Mouse (Mus musculus): ENCODE measurements around the gene Chst4.

Gene Chst4

GRCm38 (mm10) chr8:110006312-110007023, 33.1 kb downstream of the Chst4 start:
- DNase-seq (ENCODE audit: low read depth, low spot score), result no peak

- DNase-seq (ENCODE audit: low read depth, low spot score), result no peak
Observed at GRCm38 (mm10) chr8:110004300-110004699, 35.2 kb downstream of the Chst4 start.

- DNase-seq (ENCODE audit: low read depth, low spot score), result no peak
Observed at GRCm38 (mm10) chr8:110002953-110003352, 36.6 kb downstream of the Chst4 start.

- DNase-seq (ENCODE audit: low read depth, low spot score), result no peak
Observed at GRCm38 (mm10) chr8:109999974-110000373, 39.6 kb downstream of the Chst4 start.

- DNase-seq (ENCODE audit: low read depth, low spot score), result no peak
Observed at GRCm38 (mm10) chr8:109998066-109998465, 41.5 kb downstream of the Chst4 start.

- no peak for DNase-seq (ENCODE audit: low read depth, low spot score)
Observed at GRCm38 (mm10) chr8:109997381-109997780, 42.2 kb downstream of the Chst4 start.

GRCm38 (mm10) chr8:109992951-109993350, 46.6 kb downstream of the Chst4 start:
- no peak for DNase-seq (ENCODE audit: low read depth, low spot score)

- DNase-seq (ENCODE audit: low read depth, low spot score), result no peak
Observed at GRCm38 (mm10) chr8:109992166-109992565, 47.4 kb downstream of the Chst4 start.

- DNase-seq (ENCODE audit: low read depth, low spot score), result no peak
Observed at GRCm38 (mm10) chr8:109990224-109990623, 49.3 kb downstream of the Chst4 start, which contains the start of gene Tat. TSS of gene Tat (plus strand) at chr8:109990437.

GRCm38 (mm10) chr8:109989151-109989550, 50.4 kb downstream of the Chst4 start:
- no peak for DNase-seq (ENCODE audit: low read depth, low spot score)

- no peak for DNase-seq (ENCODE audit: low read depth, low spot score)
Observed at GRCm38 (mm10) chr8:109987776-109988175, 51.8 kb downstream of the Chst4 start.

GRCm38 (mm10) chr8:109986384-109986783, 53.2 kb downstream of the Chst4 start:
- DNase-seq (ENCODE audit: low read depth, low spot score), result no peak

- DNase-seq (ENCODE audit: low read depth, low spot score), result no peak
Observed at GRCm38 (mm10) chr8:109983944-109984343, 55.6 kb downstream of the Chst4 start.

- no peak for DNase-seq (ENCODE audit: low read depth, low spot score)
Observed at GRCm38 (mm10) chr8:109982386-109983105, 57.0 kb downstream of the Chst4 start.

GRCm38 (mm10) chr8:109979339-109979738, 60.2 kb downstream of the Chst4 start:
- DNase-seq (ENCODE audit: low read depth, low spot score), result no peak

All from skeletal muscle tissue, adult 2 months (tissue).